Mouse (Mus musculus) mouse trophoblast stem cell (cell line): Measurements from ENCODE around the gene Itgb6.

Source experiments
- in situ Hi-C, 2 experiments: fragments of 300-500 bp; cut with MseI, MboI; formaldehyde crosslinking; loops; 2 replicates in 1 of 2; 3 replicates in 1 of 2; pipeline ENCODE4 v1.15.1; 2025

The Itgb6 gene

DNA sequence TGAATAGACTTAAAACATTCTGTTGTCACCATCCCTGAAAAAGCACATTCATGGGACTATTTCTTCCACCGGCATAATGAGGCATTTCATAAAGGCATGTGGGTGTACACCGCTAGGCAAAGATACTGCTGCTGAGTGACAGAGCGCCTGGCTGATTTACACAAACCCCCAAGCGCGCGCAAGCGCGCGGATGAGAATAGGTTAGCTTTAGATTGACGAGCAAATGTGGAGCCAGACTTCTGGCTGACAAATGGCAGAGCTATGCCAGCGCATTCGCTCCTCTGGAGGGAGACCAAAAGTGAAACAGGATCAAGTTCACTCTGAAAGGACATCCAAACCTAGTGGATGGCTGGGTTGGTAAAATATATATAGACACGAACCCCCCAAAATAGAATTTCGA, at the start of gene Itgb6:
TSS of gene Itgb6 (minus strand) at position 130 of the 400 bp plus-strand sequence.
- in situ Hi-C loops, result no loop called here

DNA sequence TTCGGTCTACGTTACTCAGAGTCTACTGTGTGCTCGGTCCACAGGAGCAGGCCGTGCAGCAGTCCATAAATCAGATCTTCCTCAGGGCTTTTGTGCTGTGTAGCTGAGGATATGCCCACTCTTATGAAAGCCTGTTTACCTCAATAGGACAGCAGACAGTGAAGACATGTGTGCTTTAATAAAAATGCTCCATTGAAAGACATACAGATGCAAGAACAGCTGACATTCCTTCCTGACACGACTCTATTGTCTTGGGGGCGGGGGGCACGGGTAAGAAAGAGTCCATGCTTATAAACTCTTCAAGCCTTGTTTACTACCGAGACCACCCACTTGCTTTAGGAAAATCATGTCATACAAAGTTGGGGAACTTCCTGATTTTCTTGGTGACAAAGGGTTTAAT, 44.0 kb upstream of the Itgb6 start:
- in situ Hi-C loops, result no loop called here

DNA sequence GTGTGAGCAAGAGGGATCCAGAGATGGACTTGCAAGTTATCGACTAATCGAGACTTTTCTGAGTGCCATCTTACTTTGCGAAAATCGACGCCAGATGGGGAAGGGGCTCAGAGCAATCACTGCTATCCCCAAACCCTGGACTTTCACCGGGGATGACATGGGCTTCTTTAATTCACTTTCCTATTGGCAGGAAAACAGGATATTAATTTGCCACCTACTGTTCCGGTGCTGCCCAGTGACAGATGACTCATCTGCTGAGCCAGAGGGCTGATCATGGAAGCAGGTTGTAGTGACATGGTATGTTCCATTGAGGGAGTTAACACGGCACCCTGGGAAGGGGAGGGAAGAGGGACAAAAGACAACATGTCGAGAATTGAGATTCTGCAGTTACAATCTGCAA, 33.8 kb upstream of the Itgb6 start:
- in situ Hi-C loops, result no loop called here

DNA sequence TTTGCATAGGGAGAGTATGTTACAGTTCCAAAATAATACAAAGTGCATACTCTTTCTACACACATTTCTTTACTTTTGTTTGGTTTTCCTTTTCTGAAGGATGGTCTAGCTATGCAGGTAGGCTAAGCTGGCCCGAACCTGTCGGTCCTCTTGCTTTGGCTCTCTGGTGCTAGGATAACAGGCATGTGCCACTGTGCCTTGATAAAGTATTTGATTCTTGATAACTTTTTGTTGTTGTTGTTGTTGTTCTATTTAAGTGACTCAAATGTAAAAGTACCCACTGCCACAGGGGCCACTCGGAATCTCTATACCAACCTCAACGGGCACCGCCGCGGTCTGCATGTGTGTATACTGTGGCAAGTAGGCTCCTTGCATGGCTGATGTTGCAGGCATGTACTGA, 32.7 kb upstream of the Itgb6 start:
- in situ Hi-C loops, result no loop called here

DNA sequence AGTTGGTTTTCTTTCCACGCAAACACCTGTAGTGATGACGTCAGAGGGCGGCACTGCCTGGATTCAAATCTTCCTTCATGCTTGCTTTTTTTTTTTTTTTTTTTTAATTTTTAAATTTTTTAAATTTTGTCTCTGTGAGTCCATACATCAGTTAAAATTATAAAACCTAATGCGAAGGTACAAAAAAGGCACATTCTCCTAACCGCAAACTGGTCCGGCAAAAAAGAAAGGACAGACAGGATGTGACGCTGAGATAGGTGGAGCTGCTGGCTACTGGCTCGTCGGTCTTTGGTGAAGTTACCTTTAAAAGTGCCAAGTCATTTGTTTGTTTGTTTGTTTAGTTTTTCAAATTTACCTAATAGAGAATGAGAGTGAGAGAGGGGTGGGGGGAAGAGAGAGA, 28.8 kb upstream of the Itgb6 start:
- in situ Hi-C loops, result no loop called here

DNA sequence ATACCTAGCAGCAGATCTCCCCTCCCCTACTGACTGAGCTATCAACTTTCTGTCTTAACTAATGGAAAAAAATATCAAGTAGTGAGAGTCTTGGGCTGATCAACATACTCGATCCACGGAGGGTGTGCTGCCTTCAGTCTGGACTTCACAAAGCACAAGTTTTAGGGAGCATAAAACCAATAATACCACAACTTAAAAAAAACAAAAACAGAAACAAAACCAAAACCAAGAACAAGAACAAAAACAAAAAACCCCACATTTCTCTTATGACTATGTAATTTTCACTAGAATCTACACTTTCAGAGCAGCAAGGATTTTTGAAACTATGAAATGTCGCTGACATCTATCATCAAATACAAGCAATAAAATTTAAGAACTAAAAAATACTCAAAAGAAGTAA, 28.1 kb upstream of the Itgb6 start:
- in situ Hi-C loops, result no loop called here

DNA sequence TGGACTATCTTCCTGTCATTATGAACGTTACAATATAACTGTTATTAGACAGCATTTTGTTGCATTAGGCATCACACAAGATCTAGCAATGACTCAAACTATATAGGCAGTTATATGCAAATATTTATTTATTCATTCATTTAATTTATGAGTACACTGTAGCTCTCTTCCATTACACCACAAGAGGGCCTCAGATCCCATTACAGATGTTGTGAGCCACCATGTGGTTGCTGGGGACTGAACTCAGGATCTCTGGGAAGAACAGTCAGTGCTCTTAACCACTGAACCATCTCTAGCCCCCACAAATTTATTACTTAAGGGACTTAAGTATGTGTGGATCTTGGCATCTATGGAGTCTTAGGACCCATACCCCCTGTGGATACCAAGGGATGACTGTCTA, 26.1 kb upstream of the Itgb6 start:
- in situ Hi-C loops, result no loop called here

DNA sequence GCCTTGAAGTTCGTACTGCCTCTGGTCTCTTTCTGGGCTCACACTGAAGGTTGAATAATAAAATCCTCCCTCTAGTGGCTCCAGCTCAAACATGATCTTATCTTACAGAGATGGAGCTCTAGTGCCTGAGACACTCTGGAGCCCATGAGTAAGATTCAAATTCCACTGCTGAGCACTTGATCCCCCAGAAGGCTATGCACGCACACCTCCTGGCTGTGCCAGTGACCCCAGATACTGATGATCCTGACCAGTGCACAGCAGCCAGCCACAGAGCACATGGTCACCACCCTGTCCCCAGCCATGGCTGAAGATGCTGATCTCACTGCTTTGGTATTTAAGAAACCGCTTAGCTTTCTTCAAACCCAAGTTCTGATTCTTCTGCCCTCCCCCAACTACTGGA, 25.1 kb upstream of the Itgb6 start:
- in situ Hi-C loops, result no loop called here

DNA sequence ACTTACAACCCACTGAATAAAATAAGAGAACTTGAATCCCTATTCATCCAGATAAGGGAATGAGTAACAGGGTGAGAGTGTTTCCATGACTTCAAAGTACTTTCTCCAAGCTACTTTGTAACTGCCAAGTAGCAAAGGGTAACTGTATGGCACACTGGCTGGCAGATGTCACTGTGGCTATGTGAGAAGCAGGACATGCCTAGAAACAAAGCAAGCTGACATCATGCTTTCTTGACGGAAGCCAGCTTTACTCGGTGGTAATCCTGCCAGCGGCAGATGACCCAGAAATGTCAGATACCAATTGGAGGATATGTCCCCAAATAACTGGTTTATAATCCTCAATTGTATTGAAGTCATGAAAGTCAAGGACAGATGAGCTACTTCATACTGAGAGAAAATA, 22.2 kb upstream of the Itgb6 start:
- in situ Hi-C loops, result no loop called here

DNA sequence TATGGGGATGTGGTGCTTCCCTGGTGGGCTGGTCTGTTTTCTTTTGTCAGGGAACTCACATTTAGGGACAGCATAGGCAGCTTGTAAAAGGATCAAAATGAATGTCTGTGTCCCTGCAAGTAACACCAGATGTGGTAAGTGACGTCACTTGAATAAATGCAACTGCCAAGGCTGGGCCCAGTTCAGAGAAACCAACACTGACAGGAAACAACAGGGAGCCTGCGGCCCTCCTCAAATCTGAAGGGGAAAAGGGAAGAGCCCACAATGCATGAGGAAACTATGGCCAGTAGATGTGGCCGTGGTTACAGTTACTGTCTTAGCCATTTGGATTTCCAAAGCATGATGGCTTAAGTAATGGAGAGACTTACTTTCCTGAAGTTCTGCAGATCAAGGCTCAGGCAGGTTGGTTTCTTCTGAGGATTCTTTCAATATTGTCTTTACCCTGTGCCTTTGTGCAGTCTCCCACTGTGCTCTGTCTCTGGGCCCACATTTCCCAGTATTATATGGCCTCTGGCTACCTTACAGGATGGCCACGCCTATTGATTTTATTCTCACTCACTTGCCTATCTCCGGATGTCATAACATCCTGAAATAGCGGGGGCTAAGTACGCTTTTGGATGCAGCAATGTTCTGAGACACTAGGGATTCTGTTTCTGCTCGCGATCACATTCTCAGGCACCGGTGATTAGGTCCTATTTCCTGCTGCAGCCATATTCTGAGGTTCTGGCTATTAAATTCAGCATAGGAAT, 17.1 kb upstream of the Itgb6 start:
- in situ Hi-C loops, result no loop called here

DNA sequence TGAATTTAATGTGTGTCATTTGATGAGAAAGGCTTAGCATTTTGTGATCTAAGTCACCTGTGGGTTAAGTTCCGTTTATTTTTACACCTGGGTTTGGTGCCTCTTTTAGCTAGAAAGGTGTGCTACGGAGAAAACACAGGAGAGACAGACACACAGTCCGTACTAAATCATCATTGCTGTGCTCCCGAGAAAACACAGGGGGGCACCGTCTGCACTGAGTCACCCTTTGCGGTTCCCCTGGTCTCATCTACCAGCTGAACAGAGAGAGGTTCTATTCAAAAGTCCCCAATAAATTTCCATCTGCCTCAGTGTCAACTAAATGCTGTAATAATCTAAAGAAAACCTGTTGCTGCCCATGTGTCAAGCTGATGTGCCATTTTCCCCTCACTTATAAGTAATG, 8.5 kb upstream of the Itgb6 start:
- in situ Hi-C loops, result no loop called here

DNA sequence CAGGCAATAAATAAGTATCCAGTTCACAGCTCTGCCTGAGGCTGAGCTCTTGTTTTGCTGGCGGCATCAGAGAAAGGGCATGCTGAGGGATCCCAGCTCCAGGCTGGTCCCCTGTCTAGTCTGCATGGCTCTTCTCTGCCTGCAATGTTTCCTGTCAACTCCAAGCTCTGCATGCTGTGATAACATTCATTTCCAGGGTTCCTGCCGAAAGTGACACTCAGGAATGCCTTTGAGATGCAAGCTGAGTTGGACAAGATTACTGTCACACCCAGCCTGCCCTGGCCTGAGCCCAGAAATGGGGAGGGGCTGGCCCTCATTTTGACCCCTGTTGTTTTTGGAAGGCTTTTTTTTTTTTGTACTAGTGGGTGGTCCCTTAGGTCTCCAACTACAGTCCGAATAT, 7.6 kb upstream of the Itgb6 start:
- in situ Hi-C loops, result no loop called here

DNA sequence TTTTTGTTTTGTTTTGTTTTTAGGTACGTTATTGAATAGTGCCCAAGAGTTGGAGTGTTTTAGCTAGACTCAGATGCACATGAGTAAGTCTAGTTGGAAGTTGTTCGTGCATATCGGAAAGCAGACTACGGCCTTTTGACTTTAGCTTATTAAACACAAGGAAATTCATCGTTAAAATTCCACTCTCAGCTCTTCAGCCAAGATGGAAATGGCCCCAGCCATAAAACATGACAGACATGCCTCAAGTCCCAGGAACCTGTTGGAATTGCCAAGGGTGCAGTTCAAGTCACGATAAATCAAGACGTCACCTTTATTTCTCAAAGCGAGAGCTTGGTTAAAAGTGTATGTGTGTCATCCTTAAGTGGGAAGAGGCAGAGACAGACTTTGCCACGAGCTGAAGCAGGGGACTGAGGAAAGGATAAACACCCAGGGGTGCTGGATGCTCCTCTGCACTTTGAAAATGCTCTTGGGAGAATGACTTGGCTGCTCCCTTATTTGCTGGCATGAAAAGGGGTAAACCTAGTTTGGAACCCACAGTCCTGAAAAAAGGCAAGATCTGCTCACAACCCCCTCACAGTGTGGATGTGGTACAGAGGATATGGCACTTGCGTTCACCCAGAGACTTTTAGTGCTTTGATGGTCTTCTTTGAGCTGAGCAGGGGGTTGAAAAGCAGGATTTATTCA, 6.6 kb upstream of the Itgb6 start:
- in situ Hi-C loops, result no loop called here

DNA sequence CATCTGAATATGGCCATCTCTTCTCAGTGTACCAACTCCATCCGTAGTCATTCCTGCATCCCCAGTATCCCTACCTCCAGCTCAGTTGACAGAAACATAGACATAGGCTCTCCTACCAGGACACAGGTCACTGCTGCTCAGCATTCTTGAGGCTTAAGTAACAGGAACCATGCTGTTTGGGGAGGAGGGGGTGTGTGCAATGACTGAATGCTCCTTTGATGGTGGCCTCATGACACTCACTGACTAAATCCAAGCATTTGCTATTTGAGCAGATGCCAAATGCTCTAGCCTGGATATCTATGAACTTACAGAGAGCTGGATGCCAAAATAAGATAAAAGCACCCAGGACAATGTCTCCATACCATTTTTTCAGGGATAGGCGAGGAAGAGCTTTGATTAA, 2.2 kb upstream of the Itgb6 start:
- in situ Hi-C loops, result no loop called here

DNA sequence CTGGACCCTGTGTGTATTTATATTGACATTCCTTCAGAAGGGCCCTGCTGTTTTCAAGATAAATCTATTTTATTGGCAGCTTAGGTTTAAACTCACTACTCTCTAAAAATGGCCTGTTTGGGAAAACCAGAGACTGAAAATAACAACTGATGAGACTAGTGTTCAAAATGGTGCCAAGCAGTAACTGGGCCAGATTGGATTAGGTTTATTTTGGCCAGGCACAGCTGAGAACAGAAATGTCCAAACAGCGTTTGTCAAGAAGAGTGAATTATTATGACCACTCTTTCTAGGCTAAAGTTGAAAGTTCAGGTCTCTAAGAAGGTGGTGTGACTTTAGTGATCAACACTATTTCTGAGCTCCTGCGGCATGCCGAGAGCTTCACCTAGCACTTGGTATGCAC, 524 bp upstream of the Itgb6 start:
- in situ Hi-C loops, result no loop called here

DNA sequence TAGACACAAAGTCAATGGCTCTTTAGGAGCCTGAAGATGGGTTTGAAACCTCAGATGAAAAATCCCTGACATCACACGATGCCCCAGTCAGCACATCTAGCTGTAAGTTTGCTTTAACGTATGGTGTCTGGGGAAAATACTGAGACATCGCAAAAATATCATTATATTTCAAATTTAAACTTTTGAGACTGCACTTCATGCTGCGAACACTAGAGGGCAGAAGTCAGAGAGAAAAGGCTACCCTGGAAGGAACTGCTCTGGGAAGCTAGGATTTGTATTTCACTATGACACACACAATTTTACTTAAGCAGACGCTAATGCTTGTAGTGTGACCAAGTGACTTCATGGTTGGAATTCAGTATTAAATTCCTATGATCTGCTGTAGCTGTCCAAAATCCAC, 1.5 kb downstream of the Itgb6 start:
- in situ Hi-C loops, result no loop called here

DNA sequence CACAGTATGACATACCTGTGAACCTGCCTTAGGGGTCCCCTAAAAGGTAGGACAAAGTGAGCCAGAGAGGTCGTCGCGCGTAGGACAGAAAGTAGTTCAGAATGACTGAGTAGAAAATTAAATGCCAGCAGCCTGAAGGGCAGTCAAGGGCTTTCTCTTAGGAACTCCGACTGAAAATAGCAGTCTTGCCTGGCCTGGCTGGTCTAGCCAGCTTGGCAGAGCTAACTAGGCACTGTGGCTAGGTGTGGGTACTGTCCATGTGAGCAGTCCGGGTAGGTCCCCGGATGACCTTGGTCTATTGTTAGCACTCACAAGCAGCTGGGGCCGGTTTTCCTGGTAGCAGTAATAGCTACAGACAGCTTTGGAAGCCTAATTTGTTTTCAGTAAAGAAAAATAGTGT, 2.2 kb downstream of the Itgb6 start:
- in situ Hi-C loops, result no loop called here

DNA sequence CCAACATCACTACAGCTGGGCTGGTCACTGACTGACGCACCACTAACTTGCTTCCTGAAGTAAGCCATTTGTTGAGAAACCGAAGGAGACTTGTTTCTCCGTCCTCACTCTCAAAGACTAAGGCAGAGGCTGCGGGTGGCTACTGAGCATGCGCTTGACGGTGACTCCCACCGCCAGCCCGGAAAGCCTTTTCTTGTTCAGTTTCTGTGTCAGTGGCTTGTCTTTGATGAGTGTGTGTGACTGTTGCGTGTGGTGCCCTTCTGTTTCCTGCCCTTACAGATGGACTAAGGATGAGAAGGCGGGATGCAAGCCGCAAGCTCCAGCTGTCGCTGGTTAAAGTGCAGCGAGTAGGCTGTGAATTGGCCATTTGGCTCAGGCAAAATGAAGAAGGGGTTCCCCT, 5.1 kb downstream of the Itgb6 start:
- in situ Hi-C loops, result no loop called here

DNA sequence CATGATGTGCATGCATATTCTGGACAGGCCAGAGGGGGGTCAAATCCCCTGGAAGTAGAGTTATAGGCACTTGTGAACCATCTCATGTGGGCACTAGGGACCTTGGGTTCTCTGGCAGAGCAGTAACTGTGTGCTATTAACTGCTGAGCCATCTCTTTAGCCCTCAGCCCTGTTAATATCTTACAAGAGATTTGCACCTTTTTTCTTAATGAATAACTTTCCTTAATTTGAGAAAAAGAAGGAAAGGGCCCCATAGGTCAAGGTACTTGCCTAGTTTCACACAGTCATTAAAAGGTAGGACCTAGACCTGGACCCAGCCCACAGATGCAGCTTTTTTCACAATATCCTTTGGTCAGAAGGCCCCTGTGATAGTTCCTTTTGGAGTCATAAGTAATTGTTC, 5.9 kb downstream of the Itgb6 start:
- in situ Hi-C loops, result no loop called here

DNA sequence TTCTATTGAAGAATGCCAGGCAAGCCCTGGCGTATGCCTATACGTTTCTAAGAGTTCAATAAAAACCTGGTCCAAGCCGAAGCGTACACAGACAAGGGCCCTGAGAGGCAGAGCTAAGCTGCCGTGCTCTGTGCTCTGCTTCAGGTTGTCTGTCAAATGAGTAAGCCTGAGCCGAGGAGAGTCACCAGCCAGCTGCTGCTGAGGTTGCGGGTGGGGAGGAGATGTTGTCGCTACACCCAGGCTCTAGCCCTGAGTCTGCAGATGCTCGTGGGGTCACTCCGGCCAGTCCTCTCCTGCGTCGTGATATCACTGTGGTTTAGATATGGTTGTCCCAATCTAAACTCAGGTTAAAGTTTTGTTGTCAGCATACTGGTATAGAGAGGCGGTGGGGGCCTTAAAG, 6.7 kb downstream of the Itgb6 start:
- in situ Hi-C loops, result no loop called here

DNA sequence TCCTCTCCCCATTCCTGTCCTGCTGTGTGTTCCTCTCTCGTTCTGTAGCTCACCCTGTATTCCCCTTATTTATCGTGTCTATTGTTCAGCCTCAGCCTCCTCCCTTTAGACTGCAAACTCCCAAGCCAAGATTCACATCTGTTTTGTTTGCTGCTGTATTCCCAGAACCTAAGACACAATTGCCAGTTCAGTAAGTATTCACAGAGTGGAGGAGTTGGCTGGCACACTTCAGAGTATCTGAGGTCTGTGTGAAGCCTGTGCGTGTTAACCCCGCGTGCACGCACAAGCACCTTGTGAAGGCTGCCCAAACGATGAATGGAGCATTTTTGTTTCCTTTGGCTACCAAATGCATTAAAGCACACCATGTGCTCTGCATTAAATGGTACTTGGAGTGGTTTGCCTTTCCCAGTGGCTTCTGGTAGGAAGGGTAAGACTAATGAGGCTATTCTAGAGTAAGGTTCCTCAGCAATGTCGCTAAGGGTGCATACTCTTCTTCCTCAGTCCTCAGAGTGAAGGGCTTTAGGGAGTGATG, 7.4 kb downstream of the Itgb6 start:
- in situ Hi-C loops, result no loop called here

DNA sequence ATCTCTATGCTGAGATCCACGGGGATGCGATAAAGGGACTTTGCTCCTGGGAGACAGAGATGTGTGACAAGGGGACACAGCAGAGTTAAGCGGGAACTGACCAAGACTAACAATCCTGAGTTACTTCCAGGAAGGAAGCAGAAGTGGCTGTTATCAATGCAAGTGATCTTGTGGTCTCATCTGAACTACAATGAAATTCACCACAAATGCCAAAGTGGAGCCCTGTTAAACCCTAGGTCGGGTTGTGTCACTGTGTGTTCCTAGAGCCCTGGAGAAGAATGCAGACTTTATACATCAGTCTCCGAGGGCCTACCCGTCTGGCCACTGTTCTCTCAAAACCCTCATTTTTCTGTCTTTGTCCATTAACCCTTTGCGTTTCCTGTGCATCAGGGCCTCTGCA, 8.0 kb downstream of the Itgb6 start:
- in situ Hi-C loops, result no loop called here

DNA sequence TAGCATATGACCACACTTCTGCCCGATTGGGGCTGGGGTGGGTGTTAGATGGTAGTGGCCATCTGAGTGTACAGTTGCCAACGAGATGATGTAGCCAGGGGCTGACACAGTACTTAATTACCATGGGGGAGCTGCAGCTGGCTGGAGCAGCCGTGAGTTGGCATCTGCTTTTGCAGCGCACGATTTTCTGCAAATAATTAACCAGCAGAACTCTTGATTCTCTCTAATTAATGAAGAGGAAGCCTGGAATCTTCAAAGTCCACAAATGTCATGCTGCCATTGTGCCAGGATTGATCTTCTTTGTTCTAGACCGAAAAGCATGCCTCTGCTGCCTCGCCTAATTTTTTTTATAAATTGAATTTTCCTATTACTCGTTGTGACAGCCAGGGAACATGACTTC, 8.6 kb downstream of the Itgb6 start:
- in situ Hi-C loops, result no loop called here
